Mouse (Mus musculus) testis, postnatal 14 days (tissue): ENCODE data around the gene Tmem164.
A peak's percentile ranks its signal among the peaks of the same experiment; 100 is the strongest.
"Not testable (repeated sequence)": the region's sequence is repeated elsewhere in the genome, so short reads cannot be mapped to it uniquely, and the experiment has no call there.

Source experiments
- DNase-seq: peaks from one replicate; pipeline ENCODE4 v3.0.0; 2021; ENCODE audit warnings: low spot score

Gene Tmem164

GRCm38 (mm10) chrX:142681056-142681615 is at the start of gene Tmem164:
Gene Tmem164, plus strand, starts transcription at chrX:142681406.
- peak; percentile 81 for DNase-seq

- not testable (repeated sequence) for DNase-seq
These were observed 48.2 kb upstream of the Tmem164 start for GRCm38 (mm10) chrX:142632990-142633389.

- no peak for DNase-seq
These were observed 34.0 kb upstream of the Tmem164 start for GRCm38 (mm10) chrX:142647202-142647601.

GRCm38 (mm10) chrX:142650117-142650764 is 31.0 kb upstream of the Tmem164 start:
- no peak for DNase-seq

- no peak for DNase-seq
These were observed 16.3 kb upstream of the Tmem164 start for GRCm38 (mm10) chrX:142664704-142665422.

- DNase-seq: no peak
These were observed 15.8 kb upstream of the Tmem164 start for GRCm38 (mm10) chrX:142665423-142665805.

GRCm38 (mm10) chrX:142669312-142670091 is 11.7 kb upstream of the Tmem164 start:
- no peak for DNase-seq

GRCm38 (mm10) chrX:142670121-142670520 is 11.1 kb upstream of the Tmem164 start:
- no peak for DNase-seq

- DNase-seq: no peak
These were observed 10.1 kb upstream of the Tmem164 start for GRCm38 (mm10) chrX:142671141-142671540.

GRCm38 (mm10) chrX:142672701-142673100 is 8.5 kb upstream of the Tmem164 start:
- no peak for DNase-seq

- DNase-seq: no peak
These were observed 4.0 kb upstream of the Tmem164 start for GRCm38 (mm10) chrX:142677193-142677592.

- DNase-seq: no peak
These were observed 2.4 kb upstream of the Tmem164 start for GRCm38 (mm10) chrX:142678499-142679474.

- no peak for DNase-seq
These were observed 1.5 kb upstream of the Tmem164 start for GRCm38 (mm10) chrX:142679502-142680250.

- DNase-seq: no peak
These were observed 683 bp upstream of the Tmem164 start for GRCm38 (mm10) chrX:142680391-142681055.

GRCm38 (mm10) chrX:142681616-142682141 is 473 bp downstream of the Tmem164 start:
- DNase-seq: peak; percentile 30

GRCm38 (mm10) chrX:142682176-142682820 is 1.1 kb downstream of the Tmem164 start:
- no peak for DNase-seq

- no peak for DNase-seq
These were observed 1.8 kb downstream of the Tmem164 start for GRCm38 (mm10) chrX:142682990-142683389.

GRCm38 (mm10) chrX:142684674-142685073 is 3.5 kb downstream of the Tmem164 start:
- no peak for DNase-seq

- DNase-seq: no peak
These were observed 4.5 kb downstream of the Tmem164 start for GRCm38 (mm10) chrX:142685676-142686075.
